ENCODE assay signal across 9 mouse cellular contexts in genomic region chr1:34238231-34238630, GRCm38 (mm10).
A peak's percentile ranks its signal among the peaks of the same experiment; 100 is the strongest.
DNase-seq lines count a peak whose midpoint lies in the region; ATAC-seq lines count a peak whose summit lies in the region.
"Had no signal": no experiment of that assay in that cellular context is flagged by ENCODE, and none has a peak within 500 bp of the region (broad histone marks: within the 10 kb centered on the region; RNA-seq: fewer than 3 reads in every experiment).

No protein-coding gene starts in this region.

- 84% methylated on average over 6 of the region's 6 CpGs for WGBS in heart, embryonic 11.5 days (ENCODE audit: insufficient replicate concordance)
- WGBS in lung, embryonic 15.5 days, result 85% methylated on average over 6 of the region's 6 CpGs
- WGBS in liver, embryonic 15.5 days (ENCODE audit: insufficient replicate concordance), result 73% methylated on average over 6 of the region's 6 CpGs

- peak overlapping the region; percentile 85; the same call in 1 of the 2 replicates for H3K4me2 ChIP-seq in heart, embryonic 11.5 days
- peak overlapping the region; percentile 92 for H3K4me2 ChIP-seq in lung, embryonic 15.5 days
- H3K4me2 ChIP-seq in liver, embryonic 15.5 days, result peak overlapping the region; percentile 81

- H3K9me3 ChIP-seq in heart, embryonic 11.5 days (replicated peaks; ENCODE audit: control insufficient read depth, low read length), result no peaks in the 10 kb centered on the region
- H3K9me3 ChIP-seq in lung, embryonic 15.5 days, result no peaks in the 10 kb centered on the region
- H3K9me3 ChIP-seq in liver, embryonic 15.5 days (replicated peaks), result no peaks in the 10 kb centered on the region

- H3K4me1 ChIP-seq in heart, embryonic 11.5 days (ENCODE audit: control insufficient read depth, insufficient read depth, low read length), result peaks cover 8% of the 10 kb centered on the region
- H3K4me1 ChIP-seq in lung, embryonic 15.5 days, result peaks cover 27% of the 10 kb centered on the region
- H3K4me1 ChIP-seq in liver, embryonic 15.5 days (replicated peaks), result peaks cover 29% of the 10 kb centered on the region

- no peak for DNase-seq in heart, postnatal 25 days (ENCODE audit: low spot score)
- no peak for DNase-seq in lung, postnatal 4 days
- DNase-seq in thymus, postnatal 36 days, result no peak
- no peak for DNase-seq in right cerebral cortex, postnatal 10 days (ENCODE audit: low spot score in 2 of 2)
- DNase-seq in layer of hippocampus, adult 9-10 months (ENCODE audit: low spot score), result no peak

- ATAC-seq in heart, embryonic 11.5 days (replicated peaks; ENCODE audit: insufficient number of reproducible peaks, low FRiP score, low TSS enrichment), result no peak
- no peak for ATAC-seq in lung, embryonic 15.5 days (ENCODE audit: borderline replicate concordance, extremely low read depth, low FRiP score, low TSS enrichment)
- no peak for ATAC-seq in liver, embryonic 15.5 days (ENCODE audit: insufficient read depth)

- H3K27ac ChIP-seq in heart, embryonic 11.5 days (ENCODE audit: low read depth, low read length), result no peak overlapping the region
- H3K27ac ChIP-seq in lung, embryonic 15.5 days, result no peak overlapping the region
- 0 out of 2 replicates have a peak overlapping the region, but pooled peaks have one; percentile 59 for H3K27ac ChIP-seq in liver, embryonic 15.5 days (replicated peaks)
- H3K27ac ChIP-seq: macrophage had no signal

- H3K4me3 ChIP-seq in heart, embryonic 11.5 days (ENCODE audit: low read depth, low read length), result no peak overlapping the region
- H3K4me3 ChIP-seq in lung, embryonic 15.5 days, result peak overlapping the region; percentile 54
- H3K4me3 ChIP-seq in liver, embryonic 15.5 days (replicated peaks), result peak overlapping the region; percentile 60

- no peaks in the 10 kb centered on the region for H3K27me3 ChIP-seq in heart, embryonic 11.5 days (ENCODE audit: control insufficient read depth, insufficient read depth, low read length)
- no peaks in the 10 kb centered on the region; the same call in 1 of the 2 replicates for H3K27me3 ChIP-seq in lung, embryonic 15.5 days
- 0 out of 2 replicates have a peak, but pooled peaks cover 4% of the 10 kb centered on the region for H3K27me3 ChIP-seq in liver, embryonic 15.5 days

- H3K36me3 ChIP-seq in heart, embryonic 11.5 days (ENCODE audit: control insufficient read depth, insufficient read depth, low read length), result peaks cover 5% of the 10 kb centered on the region; the same call in 1 of the 2 replicates
- H3K36me3 ChIP-seq in lung, embryonic 15.5 days, result 0 out of 2 replicates have a peak, but pooled peaks cover 6% of the 10 kb centered on the region
- H3K36me3 ChIP-seq in liver, embryonic 15.5 days (replicated peaks), result peaks cover 10% of the 10 kb centered on the region; the same call in 1 of the 2 replicates

- intact Hi-C loops in heart, postnatal 25 days (cut with DNase I), result no loop called here

- no peak overlapping the region for H3K9ac ChIP-seq in heart, embryonic 11.5 days (ENCODE audit: low read depth, low read length)
- no peak overlapping the region for H3K9ac ChIP-seq in lung, embryonic 15.5 days
- no peak overlapping the region for H3K9ac ChIP-seq in liver, embryonic 15.5 days
